Mouse (Mus musculus): ENCODE results near the gene Hsp90aa1. TPM values are rescaled to one million over a fixed set of nuclear protein-coding genes. Genes with fewer than 3 reads are reported as not detected.

The Hsp90aa1 gene
- total RNA-seq (2023), result 100 to 1,000 TPM; 343 to 448 TPM

DNA sequence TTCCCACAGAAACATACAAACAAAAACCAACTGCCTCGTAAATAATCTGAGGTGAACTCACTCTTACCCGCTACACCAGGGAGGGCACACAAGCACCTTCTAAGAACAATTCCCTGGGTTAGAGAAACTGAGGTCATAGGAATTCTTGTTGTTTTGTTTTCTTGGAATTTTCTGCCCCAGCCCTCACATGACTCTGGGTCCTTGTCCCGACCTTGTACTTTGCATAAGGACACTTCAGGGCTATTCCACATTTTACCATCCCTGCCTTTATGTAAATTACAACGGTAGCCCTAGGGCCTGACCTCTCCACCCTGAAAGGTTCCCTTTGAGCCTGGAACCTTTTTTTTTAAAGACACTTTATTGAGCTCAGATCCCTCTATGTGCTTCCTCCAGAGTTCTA is at the start of gene Hsp90aa1:
TSS of gene Hsp90aa1 (minus strand) at position 173 of the 400 bp plus-strand sequence.

DNA sequence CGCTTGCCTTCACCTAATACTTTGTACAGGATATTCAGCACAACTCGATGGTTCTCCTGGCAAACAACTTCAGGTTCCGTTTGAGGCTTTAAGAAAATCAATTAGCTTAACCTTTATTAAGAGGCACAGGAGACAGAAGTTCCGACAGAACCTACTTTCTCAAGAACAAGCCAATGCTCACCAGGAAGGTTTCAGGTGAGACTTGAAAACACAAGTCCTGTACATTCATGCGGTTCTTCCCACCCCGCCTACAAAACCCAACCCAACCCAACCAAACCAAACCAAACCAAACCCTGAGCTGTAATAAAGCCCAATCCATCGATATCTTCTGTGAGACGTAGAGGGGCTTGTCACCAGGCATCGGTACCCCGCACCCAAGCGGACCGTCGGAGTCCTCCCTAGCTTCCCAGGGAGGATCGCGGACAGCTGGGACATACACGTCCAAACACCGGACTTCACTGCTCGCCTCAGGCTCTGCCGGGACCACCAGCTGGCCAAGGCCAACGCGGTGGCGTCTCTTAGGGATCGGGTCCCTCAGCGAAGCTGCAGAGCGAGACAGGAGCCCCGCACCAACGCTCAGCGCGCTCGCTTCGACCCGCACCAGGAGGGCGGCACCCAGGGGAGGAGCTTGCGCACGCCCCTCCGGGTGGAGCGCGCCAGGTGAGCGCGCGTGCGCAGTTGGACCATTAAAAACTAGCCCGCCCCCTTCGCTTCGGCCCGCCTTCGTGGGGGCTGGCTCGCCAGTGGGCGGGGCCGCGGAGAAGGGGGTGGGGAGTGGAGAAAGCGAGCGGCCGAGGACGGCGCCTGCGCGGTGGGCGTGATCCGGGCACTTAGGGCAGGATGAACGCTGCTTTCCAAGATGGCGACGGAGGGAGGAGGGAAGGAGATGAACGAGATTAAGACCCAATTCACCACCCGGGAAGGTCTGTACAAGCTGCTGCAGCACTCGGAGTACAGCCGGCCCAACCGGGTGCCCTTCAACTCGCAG is 34.9 kb upstream of the Hsp90aa1 start, which contains the start of gene Wdr20:
TSS of gene Wdr20 (plus strand) at position 775 of the 988 bp plus-strand sequence.

DNA sequence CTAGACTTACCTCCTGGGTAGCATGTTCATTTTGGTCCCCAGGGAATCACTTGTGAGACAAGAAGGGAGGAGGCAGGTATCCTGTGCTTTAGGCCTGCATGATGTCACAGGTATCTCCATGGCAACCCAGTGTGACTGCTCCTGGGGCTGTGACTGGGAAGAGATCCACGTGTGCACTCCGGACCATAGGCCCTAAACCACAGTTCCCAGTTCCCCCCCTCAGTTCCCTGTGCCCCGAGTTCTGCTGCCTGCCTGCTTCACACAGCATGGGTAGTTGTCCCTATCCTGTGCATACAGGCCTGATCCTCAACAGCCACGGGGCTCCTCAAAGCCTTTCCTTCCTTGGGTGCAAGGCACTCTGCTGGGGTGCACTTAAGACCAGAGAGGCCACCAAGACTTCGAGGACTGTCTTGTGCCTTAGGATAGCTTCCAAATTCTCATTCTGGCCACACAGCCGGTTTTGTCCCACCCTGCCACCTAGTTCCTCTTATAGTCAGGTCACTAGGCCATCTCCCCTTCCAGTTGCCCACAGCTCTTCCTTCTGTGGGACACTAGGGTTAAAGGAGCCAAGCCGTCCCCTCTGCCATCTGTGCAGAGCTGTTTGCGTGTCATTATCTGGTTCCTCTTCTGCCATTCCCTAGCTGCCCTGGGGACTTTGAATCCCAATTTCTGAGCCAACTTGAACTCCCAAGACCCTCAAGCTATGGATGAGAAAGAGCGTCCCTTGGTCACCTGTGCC is 19.8 kb downstream of the Hsp90aa1 start, which contains the start of gene 1700001K19Rik:
TSS of gene 1700001K19Rik (minus strand) at position 59 of the 739 bp plus-strand sequence.

Other genes with a start within 250 kb of the Hsp90aa1 start
- 10 to 100 TPM; 89.2 to 92.2 TPM for gene Dync1h1, start 101.3 kb downstream of the Hsp90aa1 start, total RNA-seq (2023)
- gene 1700001K19Rik, start 20.1 kb downstream of the Hsp90aa1 start, total RNA-seq (2023), result not detected
- 10 to 100 TPM; 38.3 to 40.4 TPM for gene Wdr20, start 35.2 kb upstream of the Hsp90aa1 start, total RNA-seq (2023)
- under 1 TPM; 0.48 to 0.99 TPM for gene Mok, start 138.2 kb upstream of the Hsp90aa1 start, total RNA-seq (2023)
- 1 to 10 TPM; 4.8 to 5.0 TPM for gene Zfp839, start 147.5 kb upstream of the Hsp90aa1 start, total RNA-seq (2023)
- gene Cinp, start 186.4 kb upstream of the Hsp90aa1 start, total RNA-seq (2023), result 10 to 100 TPM; 18.2 to 19.8 TPM
- 1 to 10 TPM; 6.2 TPM for gene Tecpr2, start 186.5 kb upstream of the Hsp90aa1 start, total RNA-seq (2023)